Mouse (Mus musculus) MEL (cell line): ENCODE results near the gene Ruvbl1. TPM values are rescaled to one million over a fixed set of nuclear protein-coding genes. Genes with fewer than 3 reads are reported as not detected.

Experiments
- DNase-seq: peaks from one replicate; pipeline ENCODE4 v3.0.0; 2011; ENCODE audit warnings: low read depth, low spot score
- H3K27ac ChIP-seq: 2 replicates; pipeline ENCODE4 v1.5.1; 2012; ENCODE audit warnings: low read depth, mild to moderate bottlenecking, control low read depth, low read length, moderate library complexity; ENCODE audit not compliant: control insufficient read depth
- H3K27me3 ChIP-seq, 2 experiments: fragments of 150-350 bp in 1 of 2; sonication (generic) in 1 of 2; 2 replicates each; pipeline ENCODE4 v1.6.1; 2012; ENCODE audit warnings: low read length in 2 of 2, mild to moderate bottlenecking in 2 of 2, improper control_type of control experiment in 1 of 2, moderate library complexity in 1 of 2; ENCODE audit not compliant: insufficient read depth in 2 of 2, control insufficient read depth in 1 of 2
- H3K36me3 ChIP-seq, 2 experiments: 2 replicates each; pipeline ENCODE4 v1.6.1; 2012 to 2014; ENCODE audit warnings: low read length in 2 of 2, improper control_type of control experiment in 1 of 2, inconsistent platforms in 1 of 2, mild to moderate bottlenecking in 1 of 2; ENCODE audit not compliant: insufficient read depth in 2 of 2, control insufficient read depth in 1 of 2
- H3K4me1 ChIP-seq, 2 experiments: fragments of 150-350 bp in 1 of 2; sonication (generic) in 1 of 2; 2 replicates each; pipeline ENCODE4 v1.6.1; 2012; ENCODE audit warnings: low read length in 2 of 2, improper control_type of control experiment in 1 of 2, mild to moderate bottlenecking in 1 of 2; ENCODE audit not compliant: insufficient read depth in 2 of 2, control insufficient read depth in 1 of 2
- H3K4me3 ChIP-seq, 2 experiments: fragments of 150-350 bp in 1 of 2; sonication (generic) in 1 of 2; 2 replicates each; pipeline ENCODE4 v1.5.1; 2012; ENCODE audit warnings: low read depth in 2 of 2, low read length in 2 of 2, mild to moderate bottlenecking in 2 of 2, moderate library complexity in 2 of 2, control low read depth in 1 of 2, improper control_type of control experiment in 1 of 2; ENCODE audit not compliant: control insufficient read depth in 1 of 2, insufficient read depth in 1 of 2
- H3K79me2 ChIP-seq: 2 replicates; pipeline ENCODE4 v1.6.1; 2012; ENCODE audit warnings: mild to moderate bottlenecking, low read length, moderate library complexity; ENCODE audit not compliant: control insufficient read depth, poor library complexity, insufficient read depth
- H3K9ac ChIP-seq: 2 replicates; pipeline ENCODE4 v1.6.1; 2012; ENCODE audit warnings: low read depth, mild to moderate bottlenecking, control low read depth, low read length, moderate library complexity; ENCODE audit not compliant: control insufficient read depth, poor library complexity, severe bottlenecking
- H3K9me3 ChIP-seq: fragments of 150-350 bp; sonication (generic); replicated peaks from 2 replicates; pipeline ENCODE4 v1.6.1; 2012; ENCODE audit warnings: mild to moderate bottlenecking, low read length, improper control_type of control experiment, moderate library complexity; ENCODE audit not compliant: insufficient read depth
- CHD1 ChIP-seq: IDR thresholded peaks from 2 replicates; pipeline ENCODE4 v1.6.1; 2012; ENCODE audit warnings: low read depth, mild to moderate bottlenecking, inconsistent platforms, low read length, improper control_type of control experiment
- E2F4 ChIP-seq: IDR thresholded peaks from 2 replicates; pipeline ENCODE4 v1.6.1; 2011; ENCODE audit warnings: low read depth, low read length, improper control_type of control experiment, borderline replicate concordance
- ELF1 ChIP-seq: IDR thresholded peaks from 2 replicates; pipeline ENCODE4 v1.6.1; 2014; ENCODE audit warnings: low read depth, mild to moderate bottlenecking, inconsistent platforms, low read length, improper control_type of control experiment, moderate library complexity
- GABPA ChIP-seq: IDR thresholded peaks from 2 replicates; pipeline ENCODE4 v1.6.1; 2012; ENCODE audit warnings: low read depth, mild to moderate bottlenecking, inconsistent platforms, low read length, improper control_type of control experiment, moderate library complexity
- GATA1 ChIP-seq: IDR thresholded peaks from 2 replicates; pipeline ENCODE4 v1.6.1; 2011; ENCODE audit warnings: low read depth, low read length, improper control_type of control experiment
- MAFK ChIP-seq: IDR thresholded peaks from 2 replicates; pipeline ENCODE4 v1.6.1; 2011; ENCODE audit warnings: low read depth, mild to moderate bottlenecking, low read length, improper control_type of control experiment, borderline replicate concordance
- MAX ChIP-seq: IDR thresholded peaks from 2 replicates; pipeline ENCODE4 v1.6.1; 2011; ENCODE audit warnings: low read length, improper control_type of control experiment
- MYB ChIP-seq: IDR thresholded peaks from 2 replicates; pipeline ENCODE4 v1.6.1; 2011; ENCODE audit warnings: mild to moderate bottlenecking, low read depth, low read length, improper control_type of control experiment
- NELFE ChIP-seq: IDR thresholded peaks from 2 replicates; pipeline ENCODE4 v1.6.1; 2011; ENCODE audit warnings: low read depth, low read length, improper control_type of control experiment
- NRF1 ChIP-seq: IDR thresholded peaks from 2 replicates; pipeline ENCODE4 v1.6.1; 2014; ENCODE audit warnings: low read depth, mild to moderate bottlenecking, inconsistent platforms, low read length, improper control_type of control experiment, moderate library complexity; ENCODE audit not compliant: poor library complexity, insufficient read depth, severe bottlenecking
- POLR2AphosphoS2 ChIP-seq: IDR thresholded peaks from 2 replicates; pipeline ENCODE4 v1.6.1; 2011; ENCODE audit warnings: low read length, improper control_type of control experiment
- POLR2AphosphoS5 ChIP-seq: IDR thresholded peaks from 2 replicates; pipeline ENCODE4 v1.6.1; 2012; ENCODE audit warnings: low read depth, borderline replicate concordance, mild to moderate bottlenecking, inconsistent platforms, low read length, moderate library complexity, mixed read lengths
- RCOR1 ChIP-seq: IDR thresholded peaks from 2 replicates; pipeline ENCODE4 v1.6.1; 2012; ENCODE audit warnings: low read depth, mild to moderate bottlenecking, inconsistent platforms, low read length, improper control_type of control experiment
- TBP ChIP-seq: IDR thresholded peaks from 2 replicates; pipeline ENCODE4 v1.8.0; 2011; ENCODE audit warnings: low read depth, low read length, improper control_type of control experiment
- UBTF ChIP-seq: IDR thresholded peaks from 2 replicates; pipeline ENCODE4 v1.6.1; 2012; ENCODE audit warnings: low read depth, mild to moderate bottlenecking, inconsistent platforms, low read length, improper control_type of control experiment, moderate library complexity, borderline replicate concordance; ENCODE audit not compliant: insufficient read depth
- ZNF384 ChIP-seq: IDR thresholded peaks from 2 replicates; pipeline ENCODE4 v1.6.1; 2012; ENCODE audit warnings: low read depth, mild to moderate bottlenecking, inconsistent platforms, low read length, improper control_type of control experiment
- polyA plus RNA-seq, 2 experiments: library from polyadenylated mRNA; stranded (reverse) in 1 of 2; unstranded in 1 of 2; fragments of >175 nt in 1 of 2; fragments of >200 nt in 1 of 2; gene quantifications; 2 replicates each; pipeline versions ENCODE4 v1.2.1 to v1.2.4; 2012; ENCODE audit warnings: low replicate concordance in 2 of 2, low read depth in 1 of 2; ENCODE audit not compliant: insufficient read length in 2 of 2, insufficient read depth in 1 of 2, missing spikeins in 1 of 2
- total RNA-seq: library from RNA; depleted of rRNA; stranded (reverse); fragments of 300-350 nt; gene quantifications from 2 replicates; pipeline ENCODE4 v1.2.3, GENCODE M21; 2012

The Ruvbl1 gene
- total and polyA plus RNA-seq, 3 experiments: 146 to 238 (median 232) TPM

- peaks cover 0 to 7% of the 10 kb centered on the region in 2 experiments; a peak in 2 of 4 replicates for H3K36me3 ChIP-seq
- peaks cover 6 to 7% of the 10 kb centered on the region in 2 experiments for H3K27me3 ChIP-seq
- H3K4me1 ChIP-seq: peaks cover 3 to 10% of the 10 kb centered on the region in 2 experiments
- no peak for DNase-seq
- no peaks in the 10 kb centered on the region for H3K9me3 ChIP-seq
- peaks cover 10% of the 10 kb centered on the region for H3K79me2 ChIP-seq
- H3K27ac ChIP-seq: no peak overlapping the region
- peak overlapping the region; percentile 24 for H3K9ac ChIP-seq
- TF ChIP-seq TBP (peak; percentile 92), ZNF384 (no peak)
- TF ChIP-seq, all 39 proteins: peak for 1
- peak overlapping the region; percentile 32 to 39; a peak in 3 of 4 replicates for H3K4me3 ChIP-seq
These were observed 57.8 kb downstream of the Ruvbl1 start for GRCm38 (mm10) chr6:88523043-88523442.

- Histone ChIP-seq H3K4me3 (no peak overlapping the region), H3K36me3 (peaks cover 0 to 7% of the 10 kb centered on the region in 2 experiments; a peak in 2 of 4 replicates), H3K9ac (no peak overlapping the region), H3K79me2 (peaks cover 6% of the 10 kb centered on the region), H3K27me3 (peaks cover 7 to 10% of the 10 kb centered on the region in 2 experiments), H3K4me1 (peaks cover 3 to 10% of the 10 kb centered on the region in 2 experiments), H3K9me3 (no peaks in the 10 kb centered on the region), H3K27ac (no peak overlapping the region)
- DNase-seq: no peak
- TF ChIP-seq GATA1 (no peak), CHD1 (no peak), ELF1 (no peak), MYB (no peak), MAX (no peak), RCOR1 (no peak), NRF1 (no peak), POLR2AphosphoS2 (no peak), TBP (no peak), POLR2AphosphoS5 (no peak), UBTF (no peak), E2F4 (no peak), MAFK (no peak), GABPA (no peak), NELFE (no peak)
These were observed 58.2 kb downstream of the Ruvbl1 start for GRCm38 (mm10) chr6:88523451-88523850.
